Mouse (Mus musculus) retina, adult 2 months (tissue): ENCODE data around the gene Srp9.
A peak's percentile ranks its signal among the peaks of the same experiment; 100 is the strongest.

Experiments used
- DNase-seq: peaks from one replicate; pipeline ENCODE4 v3.0.0-alpha.2; 2012; ENCODE audit warnings: low read depth, low spot score

The Srp9 gene

GRCm38 (mm10) chr1:182105023-182105422 lies 19.5 kb upstream of the Srp9 start:
- no peak for DNase-seq

DNA sequence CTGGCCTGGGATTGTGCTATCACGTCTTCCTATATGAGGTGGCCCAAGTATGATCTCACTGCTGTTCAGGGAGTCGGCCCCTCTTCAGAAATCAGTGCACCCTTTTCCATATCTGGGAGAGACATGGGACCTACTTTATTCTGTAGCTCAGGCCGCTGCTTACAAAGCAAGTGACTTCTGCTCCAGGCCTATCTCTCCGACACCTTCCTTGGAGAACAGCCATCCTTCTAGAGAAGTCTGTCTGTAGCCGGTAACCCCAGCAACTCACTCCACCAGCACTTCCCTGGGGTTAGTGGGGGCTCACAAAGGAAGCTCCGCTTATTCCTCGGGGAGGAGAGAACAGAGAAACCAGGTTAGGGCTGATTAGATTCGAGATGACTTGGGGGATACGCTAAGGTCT lies 17.3 kb upstream of the Srp9 start:
- DNase-seq = no peak

- no peak for DNase-seq
Measured at GRCm38 (mm10) chr1:182108397-182109099, 16.0 kb upstream of the Srp9 start.

GRCm38 (mm10) chr1:182110185-182110584 lies 14.4 kb upstream of the Srp9 start:
- no peak for DNase-seq

DNA sequence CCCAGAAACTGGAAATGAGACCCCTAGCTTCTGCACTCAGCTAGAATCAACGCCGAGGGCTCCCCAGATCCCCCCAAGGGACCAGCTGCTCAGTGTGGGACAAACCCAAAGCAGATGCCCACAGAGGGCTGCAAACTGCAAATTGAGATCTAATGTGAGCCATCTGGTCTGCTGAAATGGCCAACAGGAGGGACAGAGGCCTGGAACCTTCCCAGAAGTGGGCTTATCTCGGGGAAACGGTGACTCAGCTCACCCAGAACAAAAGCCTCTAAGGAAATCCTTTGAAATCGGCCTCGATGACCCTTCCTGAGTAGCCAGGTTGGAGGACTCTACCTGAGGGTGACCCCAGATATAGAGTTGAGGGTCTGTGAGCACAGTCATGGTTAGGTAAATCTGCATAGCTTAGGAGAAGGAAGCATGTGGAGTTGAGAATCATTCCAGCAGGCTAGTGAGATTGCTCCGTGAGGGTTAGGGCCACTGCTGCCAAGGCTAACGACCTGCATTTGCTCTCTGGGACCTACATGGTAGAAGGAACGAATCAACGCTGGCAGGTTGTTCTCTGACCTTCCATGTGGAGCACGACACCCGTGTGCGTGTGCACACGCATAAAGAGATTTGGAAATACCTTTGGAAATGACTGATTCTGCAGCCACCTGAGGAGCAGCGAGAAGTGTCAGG lies 13.7 kb upstream of the Srp9 start:
- DNase-seq = no peak

- DNase-seq = no peak
Measured at GRCm38 (mm10) chr1:182111386-182112317, 12.9 kb upstream of the Srp9 start.

DNA sequence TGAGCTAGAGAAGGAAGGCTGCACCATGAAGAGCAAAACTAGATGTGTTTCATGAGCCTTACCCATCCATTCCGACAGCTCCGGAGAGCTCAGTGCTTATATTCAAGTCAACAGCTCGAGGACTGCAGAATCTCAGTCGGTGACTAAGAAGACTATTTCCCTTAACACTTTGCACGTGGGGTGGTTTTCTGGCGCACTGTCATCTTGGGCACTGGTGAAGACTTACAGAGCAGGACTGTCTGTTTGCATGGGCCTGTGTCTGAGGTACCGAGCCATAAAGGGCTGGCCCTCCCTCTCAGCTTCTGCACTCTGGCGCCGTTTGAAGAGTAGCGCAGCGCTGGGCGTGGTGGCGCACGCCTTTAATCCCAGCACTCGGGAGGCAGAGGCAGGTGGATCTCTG lies 12.2 kb upstream of the Srp9 start:
- DNase-seq = no peak

GRCm38 (mm10) chr1:182113131-182113530 lies 11.4 kb upstream of the Srp9 start:
- DNase-seq = no peak

DNA sequence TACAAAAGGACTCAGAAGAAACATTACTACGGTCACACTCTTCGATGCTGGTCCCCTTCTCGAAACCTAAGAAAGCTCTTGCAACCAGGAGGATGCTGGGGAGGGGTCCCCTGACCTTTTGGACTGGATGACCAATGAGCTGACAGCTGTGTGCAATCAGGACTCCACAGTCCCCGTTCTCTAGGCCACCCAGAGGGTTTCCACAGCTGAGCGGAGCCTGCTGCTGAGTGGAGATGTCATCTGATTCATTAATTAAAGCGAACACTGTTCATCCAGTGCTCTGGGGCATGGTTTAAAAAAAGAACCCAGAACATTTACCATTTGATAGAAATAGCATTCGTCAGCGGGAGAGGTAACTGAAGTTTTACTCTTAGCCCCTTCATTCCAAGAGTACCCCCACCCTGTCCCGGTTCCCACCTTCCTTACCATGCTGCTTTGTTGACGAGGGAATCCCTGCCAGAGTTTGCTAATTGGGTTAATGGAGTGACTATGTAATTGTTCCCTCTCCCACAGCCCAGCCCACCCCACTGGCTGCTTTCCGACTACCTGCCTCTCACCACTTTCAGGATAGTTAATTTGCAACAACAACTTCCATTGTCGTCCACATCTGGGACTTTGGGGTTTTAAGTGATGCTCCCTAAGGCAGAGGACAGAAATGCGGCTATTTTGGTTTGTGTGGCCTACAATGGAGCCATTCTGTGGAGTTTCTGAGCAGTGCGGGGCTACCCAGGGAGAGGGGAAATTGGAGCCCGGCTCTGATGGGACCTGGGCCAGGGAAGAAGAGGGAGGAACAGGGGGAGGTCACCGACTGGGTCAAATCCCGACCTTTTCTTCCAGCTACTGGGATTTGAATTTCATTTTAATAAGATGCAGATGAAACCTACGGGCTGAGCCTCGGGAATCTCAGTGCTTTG lies 10.7 kb upstream of the Srp9 start:
- no peak for DNase-seq

GRCm38 (mm10) chr1:182115197-182115596 lies 9.3 kb upstream of the Srp9 start:
- DNase-seq = no peak

DNA sequence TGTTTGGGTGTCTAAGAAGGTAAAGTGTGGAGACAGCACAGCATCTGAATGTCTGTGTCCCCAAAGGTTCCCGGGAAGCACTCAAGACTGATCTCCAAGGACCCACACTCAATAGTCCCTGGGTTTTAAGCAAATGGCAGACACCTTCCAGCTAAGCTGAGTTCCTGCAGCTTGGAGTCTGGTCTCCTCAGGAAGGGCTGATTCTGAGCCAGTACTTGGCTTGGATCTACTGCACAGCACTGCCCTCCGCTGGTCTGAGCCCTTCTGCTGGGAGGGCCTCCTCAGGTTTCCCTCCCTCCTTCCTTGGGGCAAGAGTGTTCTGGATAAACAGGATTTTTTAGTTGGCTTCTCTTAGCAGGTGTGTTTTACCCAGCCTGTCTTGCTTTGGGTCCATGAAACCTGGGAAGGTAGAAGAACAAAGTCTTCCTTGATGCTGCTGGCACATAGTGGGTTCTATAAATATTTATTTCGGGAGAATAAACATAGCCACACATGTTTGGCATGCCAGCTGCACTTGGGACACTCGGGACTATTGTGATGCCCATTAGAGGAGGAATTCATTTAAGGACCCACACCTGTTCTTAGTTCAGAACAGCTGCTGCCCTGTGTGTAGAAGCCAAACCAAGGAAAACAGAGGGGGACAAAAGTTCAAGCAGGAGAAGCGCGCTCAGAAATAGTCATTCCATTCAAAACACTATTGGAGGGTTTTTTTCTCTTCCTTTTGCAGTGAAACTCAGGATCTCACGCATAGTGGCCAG lies 8.7 kb upstream of the Srp9 start:
- DNase-seq = no peak

DNA sequence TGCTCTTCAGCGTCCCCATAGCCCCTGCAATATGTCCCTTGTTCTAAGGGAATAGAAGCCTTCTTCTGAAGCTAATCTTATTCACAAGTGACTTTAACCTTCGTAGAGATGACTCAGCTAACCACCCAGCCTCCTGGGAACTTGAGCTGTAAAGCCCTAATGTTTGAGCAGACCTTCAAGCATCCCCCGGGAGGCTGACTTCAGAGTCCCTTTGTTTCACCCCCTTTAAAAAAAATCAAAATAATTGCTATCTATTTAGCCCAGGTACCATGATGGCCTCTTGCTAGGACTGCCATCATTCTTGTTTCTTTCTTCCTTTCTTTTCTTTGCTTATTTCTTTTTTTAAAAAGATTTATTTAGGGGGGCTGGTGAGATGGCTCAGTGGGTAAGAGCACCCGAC lies 2.1 kb upstream of the Srp9 start:
- DNase-seq = no peak

- DNase-seq = peak; percentile 53
Measured at GRCm38 (mm10) chr1:182124924-182125368, 409 bp downstream of the Srp9 start.

DNA sequence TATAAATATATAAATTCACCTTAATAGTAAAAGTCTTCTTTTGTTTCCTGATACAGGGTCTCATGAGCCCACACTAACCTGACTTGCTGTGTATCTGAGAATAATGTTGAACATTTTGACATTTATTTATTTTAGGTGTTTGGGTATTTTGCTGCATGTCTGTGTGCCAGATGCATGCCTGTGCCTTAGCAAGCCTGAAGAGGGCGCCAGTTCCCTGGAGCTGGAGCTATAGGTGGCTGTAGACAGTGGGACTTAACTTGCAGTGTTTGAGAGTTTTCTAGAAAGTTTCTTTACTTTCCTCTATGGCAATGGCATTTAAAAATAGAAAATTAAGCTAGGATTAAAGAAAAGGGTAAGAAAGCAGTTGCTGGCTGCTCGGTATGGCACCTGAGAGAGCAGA lies 6.3 kb downstream of the Srp9 start:
- no peak for DNase-seq

DNA sequence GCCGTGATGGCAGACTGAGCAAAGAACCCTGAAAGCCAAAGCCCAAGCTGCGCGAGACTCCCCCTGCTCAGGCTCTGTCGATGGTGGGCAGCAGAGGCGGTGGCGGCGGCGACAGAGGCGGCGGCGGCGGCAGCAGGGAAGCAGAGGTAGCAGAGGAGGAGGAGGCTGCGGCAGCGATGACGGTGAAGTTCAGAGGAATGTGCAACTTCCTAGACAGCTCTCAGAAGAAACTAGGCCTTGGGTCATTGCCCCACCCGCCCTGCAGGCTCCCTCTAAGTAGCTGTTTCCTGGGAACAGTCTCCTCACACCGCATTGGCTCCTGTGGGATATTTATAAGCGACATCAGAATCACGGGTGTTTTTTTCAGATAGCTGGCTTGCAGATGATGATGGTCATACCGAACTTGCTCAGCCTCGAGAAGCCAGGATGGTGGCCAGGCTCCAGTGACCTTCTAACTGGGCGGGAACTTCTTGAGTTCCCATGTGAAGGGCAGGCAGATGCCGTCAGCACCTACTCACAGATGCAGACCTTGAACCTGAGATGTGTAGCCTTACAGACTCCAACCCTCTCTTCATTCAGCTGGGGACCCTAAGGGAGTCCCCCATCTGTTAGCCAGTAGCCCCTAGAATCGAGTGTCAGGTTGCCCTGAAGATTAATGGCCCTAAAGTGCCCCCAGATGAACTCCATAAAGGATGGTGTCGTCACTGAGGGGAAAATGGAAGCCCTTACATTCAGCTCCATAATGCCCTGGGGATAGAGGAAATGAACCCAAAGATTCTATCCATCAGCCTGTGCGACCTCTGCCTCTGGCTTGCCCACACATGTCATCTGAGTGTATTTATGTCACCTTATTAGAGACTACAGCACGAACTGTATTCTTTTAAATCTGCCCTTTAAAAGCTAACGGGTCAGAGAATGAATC lies 12.9 kb downstream of the Srp9 start:
- DNase-seq = no peak

- DNase-seq = no peak
Measured at GRCm38 (mm10) chr1:182138172-182138571, 13.6 kb downstream of the Srp9 start.

- no peak for DNase-seq
Measured at GRCm38 (mm10) chr1:182139937-182140336, 15.4 kb downstream of the Srp9 start.

DNA sequence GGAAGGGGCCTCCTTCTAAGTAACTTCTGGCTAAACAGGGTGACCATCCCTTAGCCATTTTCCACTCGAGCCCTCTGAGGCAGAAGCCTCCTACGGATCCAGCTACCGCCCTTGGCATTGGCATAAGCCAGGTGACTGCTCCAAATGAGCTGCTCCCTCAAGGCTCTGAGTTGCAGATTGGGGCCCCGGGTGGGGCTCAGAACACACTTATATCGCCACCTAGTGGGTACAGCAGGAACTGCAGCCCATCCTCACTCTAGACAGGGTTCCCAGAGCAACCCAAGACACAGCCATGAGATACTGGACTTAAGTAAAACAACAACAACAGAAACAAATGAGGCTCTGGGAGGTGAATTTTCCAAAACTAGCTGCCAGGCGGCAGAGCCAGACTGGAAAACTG lies 15.8 kb downstream of the Srp9 start:
- DNase-seq = peak; percentile 44

GRCm38 (mm10) chr1:182142725-182143124 lies 18.2 kb downstream of the Srp9 start:
- no peak for DNase-seq
